Mouse (Mus musculus) kidney, adult 2 months (tissue): ENCODE results near the gene Col4a2. TPM values are rescaled to one million over a fixed set of nuclear protein-coding genes. Genes with fewer than 3 reads are reported as not detected.

Experiments
- DNase-seq: peaks from one replicate; pipeline ENCODE4 v3.0.0; 2021
- H3K27ac ChIP-seq: fragments of 200-500 bp; 2 replicates; pipeline ENCODE4 v1.5.1; 2012; ENCODE audit warnings: low read depth, low read length, control low read depth, inconsistent platforms; ENCODE audit not compliant: insufficient read depth
- H3K27me3 ChIP-seq: fragments of 200-500 bp; replicated peaks from 2 replicates; pipeline ENCODE4 v1.6.1; 2012; ENCODE audit warnings: mild to moderate bottlenecking, moderate library complexity, low read length, inconsistent platforms; ENCODE audit not compliant: control insufficient read depth, insufficient read depth
- H3K36me3 ChIP-seq: fragments of 200-500 bp; 2 replicates; pipeline ENCODE4 v1.6.1; 2012; ENCODE audit warnings: mild to moderate bottlenecking, moderate library complexity, low read length, inconsistent platforms; ENCODE audit not compliant: control insufficient read depth, insufficient read depth
- H3K4me1 ChIP-seq: fragments of 200-500 bp; 2 replicates; pipeline ENCODE4 v1.6.1; 2011; ENCODE audit warnings: low read length; ENCODE audit not compliant: control insufficient read depth, insufficient read depth
- H3K4me3 ChIP-seq: fragments of 200-500 bp; 2 replicates; pipeline ENCODE4 v1.5.1; 2011; ENCODE audit warnings: mild to moderate bottlenecking, low read depth, low read length, control low read depth; ENCODE audit not compliant: insufficient read depth
- CTCF ChIP-seq: fragments of 200-500 bp; conservative IDR thresholded peaks from 2 replicates; pipeline ENCODE4 v1.5.1; 2011; ENCODE audit warnings: low read depth, mild to moderate bottlenecking, control low read depth, low read length, moderate library complexity, mixed read lengths; ENCODE audit not compliant: insufficient read depth, insufficient read length
- POLR2A ChIP-seq: fragments of 200-500 bp; IDR thresholded peaks from one replicate; pipeline ENCODE4 v1.6.1; 2011; ENCODE audit warnings: low read depth, low read length, control low read depth
- WGBS: fragments of 180-500 bp; shearing (Covaris S2); methylation state at CpG from one replicate; pipeline ENCODE4 v1.1.7; 2018; 5-methylcytosine and 5-hydroxymethylcytosine counted together
- polyA plus RNA-seq: library from polyadenylated mRNA; depleted of rRNA; stranded (reverse); fragments of >200 nt; gene quantifications from 2 replicates; pipeline ENCODE4 v1.2.3, GENCODE M21; 2012

The Col4a2 gene
- polyA plus RNA-seq, 1 experiment: 75.6 TPM

DNA sequence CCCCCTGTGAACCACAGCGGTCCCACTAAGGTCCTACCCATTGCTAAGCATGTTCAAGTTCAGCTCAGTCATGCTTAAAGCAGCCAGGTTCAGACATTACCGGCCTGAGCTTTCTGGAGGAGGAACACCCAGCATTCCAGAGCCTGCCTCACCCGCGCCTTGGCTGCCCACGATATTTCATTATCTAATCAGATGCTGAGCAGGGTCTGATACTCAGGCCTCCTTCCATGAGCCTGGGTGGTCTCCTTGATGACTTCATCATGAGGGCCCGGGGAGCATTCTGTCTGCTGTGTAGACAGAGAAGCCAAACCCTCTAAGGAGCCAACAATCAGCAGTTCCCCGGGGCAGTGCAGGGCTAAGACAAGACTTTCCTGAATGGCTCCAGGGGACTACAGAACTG lies 80.6 kb downstream of the Col4a2 start:
- no peaks in the 10 kb centered on the region for H3K27me3 ChIP-seq
- TF ChIP-seq POLR2A: no peak
- TF ChIP-seq CTCF: no peak
- peak overlapping the region; percentile 18 for H3K27ac ChIP-seq
- no peak overlapping the region for H3K4me3 ChIP-seq
- H3K4me1 ChIP-seq: peaks cover 23% of the 10 kb centered on the region
- H3K36me3 ChIP-seq: no peaks in the 10 kb centered on the region
- 13% methylated on average over 7 of the region's 7 CpGs for WGBS
- DNase-seq: no peak

DNA sequence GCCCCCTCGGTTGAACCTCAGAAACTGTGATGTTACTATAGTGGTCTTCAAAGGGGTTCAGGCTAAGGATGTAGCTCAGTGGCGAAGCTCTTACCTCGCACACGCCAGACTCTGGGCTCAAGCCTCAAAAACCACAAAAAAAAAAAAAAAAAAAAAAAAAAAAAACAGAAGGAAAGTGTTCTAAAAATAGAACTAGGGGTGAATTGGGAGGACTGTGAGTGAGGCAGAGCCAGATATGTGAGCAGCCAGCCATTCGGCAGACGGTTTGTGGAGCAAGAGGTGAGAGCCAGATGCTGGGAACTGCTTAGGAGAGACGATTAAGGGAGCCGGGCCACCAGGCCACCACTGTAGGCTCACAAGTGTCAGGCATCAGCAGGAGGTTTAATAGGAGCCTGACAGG lies 81.0 kb downstream of the Col4a2 start:
- DNase-seq: no peak
- Histone ChIP-seq H3K36me3 (no peaks in the 10 kb centered on the region), H3K4me3 (no peak overlapping the region), H3K27ac (peak overlapping the region; percentile 18), H3K27me3 (no peaks in the 10 kb centered on the region), H3K4me1 (peaks cover 23% of the 10 kb centered on the region)
- WGBS: 17% methylated on average over 8 of the region's 8 CpGs
- TF ChIP-seq POLR2A: no peak
- no peak for TF ChIP-seq CTCF

DNA sequence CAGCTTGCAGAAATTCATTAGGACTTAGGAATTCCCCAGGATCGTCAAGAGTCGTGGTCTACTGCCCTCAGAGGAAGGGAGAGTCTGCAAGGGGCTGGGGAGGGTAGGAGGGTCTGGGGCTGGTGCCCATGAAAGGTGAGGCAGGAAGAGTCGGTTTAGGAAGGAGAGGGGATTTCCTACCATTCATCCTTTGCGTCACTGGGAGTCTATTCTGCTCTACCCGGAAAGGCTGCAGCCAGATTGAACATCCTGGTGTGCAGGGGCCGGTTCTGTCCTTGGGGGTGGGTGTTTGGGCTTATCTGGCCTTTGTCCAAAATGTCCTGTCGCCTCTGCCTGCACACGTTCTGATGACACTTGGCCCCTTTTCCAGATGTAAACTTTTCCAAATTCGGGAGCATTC lies 82.2 kb downstream of the Col4a2 start:
- Histone ChIP-seq H3K27me3 (no peaks in the 10 kb centered on the region), H3K27ac (no peak overlapping the region), H3K4me1 (peaks cover 24% of the 10 kb centered on the region), H3K36me3 (no peaks in the 10 kb centered on the region), H3K4me3 (no peak overlapping the region)
- 44% methylated on average over 9 of the region's 9 CpGs for WGBS
- TF ChIP-seq CTCF: no peak
- TF ChIP-seq POLR2A: no peak
- peak; percentile 57 for DNase-seq

DNA sequence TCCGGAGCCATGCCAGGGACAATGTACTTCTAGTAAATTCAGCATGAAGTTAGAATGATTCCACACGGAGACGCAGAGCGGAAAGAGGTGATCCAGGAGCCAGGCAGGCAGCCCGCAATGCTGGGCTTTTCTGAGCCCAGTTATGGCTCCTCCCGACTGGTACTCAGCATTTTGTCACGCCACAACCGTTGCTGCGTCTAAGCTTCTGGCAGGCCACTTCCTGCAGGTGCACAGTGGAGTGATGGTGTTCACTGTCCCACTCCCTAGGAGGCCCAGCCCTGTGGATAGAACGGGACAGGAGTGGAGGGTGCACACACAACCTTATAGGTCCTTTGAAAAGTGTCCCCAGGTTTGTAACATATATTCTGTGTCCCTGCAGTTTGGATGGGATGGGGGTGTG lies 83.0 kb downstream of the Col4a2 start:
- Histone ChIP-seq H3K27me3 (no peaks in the 10 kb centered on the region), H3K27ac (no peak overlapping the region), H3K4me1 (peaks cover 30% of the 10 kb centered on the region), H3K36me3 (no peaks in the 10 kb centered on the region), H3K4me3 (no peak overlapping the region)
- 66% methylated on average over 10 of the region's 10 CpGs for WGBS
- TF ChIP-seq CTCF (no peak), POLR2A (no peak)
- no peak for DNase-seq

DNA sequence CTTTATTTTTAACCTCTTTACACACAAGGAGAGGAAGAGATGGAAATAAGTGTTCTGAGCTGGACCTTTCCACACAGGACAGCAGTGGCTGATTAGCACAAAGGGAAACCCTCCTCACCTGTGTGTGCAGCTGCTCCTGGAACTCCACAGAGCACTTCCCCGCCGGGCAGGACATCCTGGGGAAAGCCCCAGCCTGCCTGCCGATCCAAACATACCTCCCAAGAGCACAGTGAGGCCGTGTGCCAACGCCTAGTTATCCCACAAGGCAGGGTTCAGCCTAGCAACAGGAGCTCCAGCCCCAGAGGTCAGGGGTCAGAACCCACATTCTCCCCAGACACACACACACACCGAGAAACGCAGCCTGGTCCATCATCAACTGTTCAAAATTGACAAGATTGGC lies 83.5 kb downstream of the Col4a2 start:
- DNase-seq: peak; percentile 42
- no peaks in the 10 kb centered on the region for H3K36me3 ChIP-seq
- TF ChIP-seq POLR2A (no peak), CTCF (no peak)
- H3K4me3 ChIP-seq: no peak overlapping the region
- H3K27ac ChIP-seq: no peak overlapping the region
- H3K27me3 ChIP-seq: no peaks in the 10 kb centered on the region
- peaks cover 30% of the 10 kb centered on the region for H3K4me1 ChIP-seq
- 15% methylated on average over 7 of the region's 7 CpGs for WGBS

DNA sequence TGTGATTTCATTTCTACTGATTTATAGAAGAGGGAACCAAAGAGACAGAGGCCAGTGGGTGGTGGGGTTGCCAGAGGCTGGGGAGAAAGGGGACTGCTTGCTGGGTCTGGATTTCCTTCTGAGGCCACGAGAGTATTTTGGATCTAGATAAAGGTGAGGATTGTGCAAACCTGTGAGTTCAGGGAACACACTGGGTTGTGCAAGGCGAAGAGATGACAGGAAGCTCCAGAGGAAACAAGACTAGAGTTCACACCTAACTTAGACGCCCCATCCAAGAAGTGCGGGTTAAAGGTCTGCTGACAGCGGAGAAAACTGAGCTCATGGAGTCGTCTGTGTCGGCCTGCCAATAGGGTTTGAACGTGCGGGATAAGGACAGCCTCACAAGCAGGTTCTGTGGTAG lies 84.5 kb downstream of the Col4a2 start:
- DNase-seq: peak; percentile 35
- WGBS: 50% methylated on average over 9 of the region's 9 CpGs
- no peak overlapping the region for H3K27ac ChIP-seq

DNA sequence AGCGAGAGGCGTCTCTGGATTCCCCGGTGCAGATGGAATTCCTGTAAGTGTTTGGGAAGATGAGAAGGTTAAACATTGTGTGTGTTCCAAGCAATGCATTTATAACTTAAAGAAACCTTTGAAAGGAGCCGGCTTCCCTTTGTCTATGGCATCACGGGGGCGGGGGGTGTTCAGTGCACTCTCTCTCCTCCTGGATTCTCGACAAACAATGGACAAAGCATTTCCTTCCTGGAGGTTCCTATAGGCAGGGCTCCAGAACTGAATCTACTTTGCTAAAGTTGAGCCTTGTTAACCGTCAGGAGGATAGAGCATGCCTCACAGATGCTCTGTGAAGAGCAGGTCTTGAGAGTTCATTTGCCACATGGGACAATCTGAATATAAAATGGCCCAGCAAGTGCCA lies 87.1 kb downstream of the Col4a2 start:
- TF ChIP-seq POLR2A: no peak
- TF ChIP-seq CTCF: no peak
- peaks cover 21% of the 10 kb centered on the region; the same call in 1 of the 2 replicates for H3K4me1 ChIP-seq
- H3K27ac ChIP-seq: no peak overlapping the region
- H3K36me3 ChIP-seq: no peaks in the 10 kb centered on the region
- DNase-seq: no peak
- H3K27me3 ChIP-seq: no peaks in the 10 kb centered on the region
- 53% methylated on average over 8 of the region's 8 CpGs for WGBS
- no peak overlapping the region for H3K4me3 ChIP-seq

More for the DNA sequence above, 84.5 kb downstream of the Col4a2 start:
- Histone ChIP-seq H3K4me3 (no peak overlapping the region), H3K4me1 (peaks cover 30% of the 10 kb centered on the region), H3K27me3 (no peaks in the 10 kb centered on the region), H3K36me3 (no peaks in the 10 kb centered on the region)
- TF ChIP-seq CTCF: no peak
- TF ChIP-seq POLR2A: no peak

DNA sequence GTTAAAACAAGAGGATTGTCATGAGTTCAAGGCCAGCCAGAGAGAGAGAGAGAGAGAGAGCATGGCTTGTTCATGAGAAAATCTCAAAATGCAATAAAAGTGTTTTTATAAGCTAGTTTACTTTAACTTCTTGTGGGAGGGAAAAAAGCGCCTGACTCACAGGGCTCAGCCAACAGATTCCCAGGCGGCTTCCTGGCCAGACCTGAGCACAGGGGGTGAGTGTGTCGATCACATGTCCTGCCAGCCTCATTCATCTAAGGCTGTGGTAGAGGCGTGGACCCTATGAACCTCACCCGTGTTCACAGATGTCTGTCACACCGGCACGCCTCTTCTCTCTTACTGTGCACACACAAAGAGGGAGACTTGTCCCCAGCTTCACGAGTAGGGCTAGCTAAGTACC lies 87.6 kb downstream of the Col4a2 start:
- TF ChIP-seq POLR2A: no peak
- no peak for TF ChIP-seq CTCF
- H3K27me3 ChIP-seq: no peaks in the 10 kb centered on the region
- H3K4me3 ChIP-seq: no peak overlapping the region
- 30% methylated on average over 8 of the region's 8 CpGs for WGBS
- no peaks in the 10 kb centered on the region for H3K36me3 ChIP-seq
- H3K27ac ChIP-seq: peak overlapping the region; percentile 4; the same call in 1 of the 2 replicates
- DNase-seq: peak; percentile 62
- peaks cover 21% of the 10 kb centered on the region; the same call in 1 of the 2 replicates for H3K4me1 ChIP-seq
